Mouse (Mus musculus) intestine, embryonic 14.5 days (tissue): Measurements from ENCODE around the gene Nxph1. TPM values are rescaled to one million over a fixed set of nuclear protein-coding genes. Genes with fewer than 3 reads are reported as not detected.

Experiments
- ATAC-seq: fragments of 200-750 bp; cut with Nextera tagmentation; replicated peaks from 2 replicates; pipeline ENCODE4 v1.8.0; 2017; ENCODE audit warnings: low read depth, moderate number of reproducible peaks, moderate TSS enrichment, moderate library complexity; ENCODE audit not compliant: low FRiP score, low TSS enrichment
- DNase-seq: peaks from one replicate; pipeline ENCODE4 v3.0.0-alpha.2; 2018; ENCODE audit warnings: low spot score
- H3K27ac ChIP-seq: fragments of 300-500 bp; sonication (generic); 2 replicates; pipeline ENCODE4 v1.5.1; 2014; ENCODE audit warnings: low read depth, mild to moderate bottlenecking, control low read depth
- H3K27me3 ChIP-seq: fragments of 300-500 bp; sonication (generic); replicated peaks from 2 replicates; pipeline ENCODE4 v1.6.1; 2014; ENCODE audit warnings: low read length, control low read depth; ENCODE audit not compliant: control insufficient read depth, insufficient read depth
- H3K36me3 ChIP-seq: fragments of 300-500 bp; sonication (generic); 2 replicates; pipeline ENCODE4 v1.6.1; 2014; ENCODE audit warnings: low read length, control low read depth; ENCODE audit not compliant: control insufficient read depth, insufficient read depth
- H3K4me1 ChIP-seq: fragments of 300-500 bp; sonication (generic); replicated peaks from 2 replicates; pipeline ENCODE4 v1.6.1; 2014; ENCODE audit warnings: low read length, control low read depth, mixed read lengths; ENCODE audit not compliant: control insufficient read depth, insufficient read depth
- H3K4me2 ChIP-seq: fragments of 300-500 bp; sonication (generic); 2 replicates; pipeline ENCODE4 v1.6.1; 2014; ENCODE audit warnings: low read length
- H3K4me3 ChIP-seq: fragments of 300-500 bp; sonication (generic); 2 replicates; pipeline ENCODE4 v1.5.1; 2014; ENCODE audit warnings: low read depth, low read length, control low read depth, mixed read lengths
- H3K9ac ChIP-seq: fragments of 300-500 bp; sonication (generic); 2 replicates; pipeline ENCODE4 v1.6.1; 2014; ENCODE audit warnings: mild to moderate bottlenecking, low read length
- H3K9me3 ChIP-seq: fragments of 300-500 bp; sonication (generic); 2 replicates; pipeline ENCODE4 v1.6.1; 2016; ENCODE audit warnings: low read length, control low read depth; ENCODE audit not compliant: control insufficient read depth
- WGBS: fragments of 180-500 bp; shearing (Covaris S2); extraction: QIAGEN DNeasy Blood & Tissue Kit; methylation state at CpG from one replicate; pipeline ENCODE4 v1.1.7; 2014; 5-methylcytosine and 5-hydroxymethylcytosine counted together
- polyA plus RNA-seq: library from polyadenylated mRNA; unstranded; fragments of >200 nt; fragmentation: Nextera tagmentation; extraction: Ambion mirVana; gene quantifications from 2 replicates; pipeline ENCODE4 v1.2.1, GENCODE M21; 2014

Gene Nxph1
- polyA plus RNA-seq, 1 experiment from 2014 or later, result 0.08 TPM

DNA sequence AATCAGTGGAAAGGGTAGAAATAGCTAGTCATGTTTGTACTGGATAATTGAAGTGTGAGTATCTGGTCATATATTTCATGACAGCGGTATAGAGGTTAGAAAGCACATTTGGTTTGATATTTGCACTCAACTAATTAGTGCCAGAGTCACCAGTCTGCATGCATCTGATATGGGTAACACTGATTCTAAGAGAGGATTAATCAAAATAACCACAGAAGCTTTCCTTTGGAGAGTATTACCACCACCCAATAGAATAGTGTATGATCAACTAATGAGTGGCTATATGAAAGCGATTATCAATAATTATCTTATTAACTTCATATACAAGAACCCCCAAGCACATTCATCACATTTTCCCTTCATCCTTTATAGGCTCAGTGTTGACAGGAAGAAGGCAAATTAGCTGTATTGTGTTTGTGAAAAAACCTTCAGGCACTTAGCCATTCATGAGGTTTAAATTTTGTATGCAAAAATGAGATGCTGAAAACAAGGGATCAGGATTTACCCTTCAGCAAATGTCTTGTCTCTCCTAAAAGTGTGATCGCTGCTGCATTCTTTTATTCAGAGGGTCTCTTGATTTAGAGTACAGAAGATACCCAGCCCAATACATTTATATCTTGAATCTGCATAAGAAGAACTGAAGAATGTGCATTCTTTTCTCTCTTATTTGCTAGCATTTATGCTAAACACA is 185.5 kb downstream of the Nxph1 start:
- H3K36me3 ChIP-seq, result no peaks in the 10 kb centered on the region
- no peak overlapping the region for H3K9ac ChIP-seq
- ATAC-seq (no peak), DNase-seq (no peak)
- H3K27ac ChIP-seq, result no peak overlapping the region
- WGBS, result 70% methylated on average over 3 of the region's 3 CpGs
- no peak overlapping the region for H3K4me3 ChIP-seq
- H3K4me2 ChIP-seq, result no peak overlapping the region
- H3K4me1 ChIP-seq, result no peaks in the 10 kb centered on the region
- no peaks in the 10 kb centered on the region for H3K9me3 ChIP-seq
- H3K27me3 ChIP-seq, result no peaks in the 10 kb centered on the region

DNA sequence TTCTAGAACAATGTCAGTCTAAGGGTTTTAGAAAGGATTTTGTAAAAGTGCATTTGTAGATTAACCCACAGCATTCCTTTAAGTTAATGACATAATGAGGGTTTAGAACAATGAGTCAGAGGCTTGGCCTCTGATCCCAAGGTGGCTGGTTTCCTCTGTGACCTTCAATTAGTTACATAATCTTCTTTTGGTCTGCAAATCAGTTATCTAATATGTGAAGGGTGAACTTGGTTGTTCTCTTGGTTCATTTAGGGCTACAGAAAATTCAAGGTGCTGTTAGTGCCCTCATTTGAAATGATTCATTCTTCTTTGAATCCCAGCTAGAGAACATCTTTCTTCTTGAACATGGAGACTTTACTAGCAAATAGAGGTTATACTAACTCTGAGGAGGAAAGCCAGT is 199.7 kb downstream of the Nxph1 start:
- Histone ChIP-seq H3K9ac (no peak overlapping the region), H3K4me3 (no peak overlapping the region), H3K36me3 (no peaks in the 10 kb centered on the region), H3K9me3 (no peaks in the 10 kb centered on the region), H3K4me2 (no peak overlapping the region), H3K4me1 (no peaks in the 10 kb centered on the region), H3K27me3 (no peaks in the 10 kb centered on the region), H3K27ac (no peak overlapping the region)
- no peak for DNase-seq
- no peak for ATAC-seq

DNA sequence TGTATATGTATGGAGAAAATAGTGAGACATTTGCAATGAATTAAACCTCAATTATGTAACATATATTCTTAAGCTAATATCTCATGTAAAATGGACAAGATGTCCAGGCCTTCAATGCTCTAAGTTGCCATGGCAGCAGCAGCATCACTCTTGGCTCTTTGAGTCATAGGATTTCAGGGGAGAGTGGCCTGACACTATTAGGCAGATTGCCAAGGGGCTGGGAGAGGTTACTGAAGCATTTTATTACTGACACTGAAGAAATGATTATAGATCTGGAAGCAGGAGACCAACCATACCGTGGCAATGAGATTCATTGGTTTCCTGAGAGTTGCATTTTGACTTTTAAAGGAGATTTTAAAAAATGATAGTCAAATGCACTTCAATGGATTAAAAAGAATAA is 201.6 kb downstream of the Nxph1 start:
- DNase-seq (no peak), ATAC-seq (no peak)
- Histone ChIP-seq H3K9ac (no peak overlapping the region), H3K27ac (no peak overlapping the region), H3K4me2 (no peak overlapping the region), H3K4me3 (no peak overlapping the region), H3K4me1 (no peaks in the 10 kb centered on the region), H3K9me3 (no peaks in the 10 kb centered on the region), H3K36me3 (no peaks in the 10 kb centered on the region), H3K27me3 (no peaks in the 10 kb centered on the region)
- WGBS, result 54% methylated on average over 1 of the region's 1 CpGs

DNA sequence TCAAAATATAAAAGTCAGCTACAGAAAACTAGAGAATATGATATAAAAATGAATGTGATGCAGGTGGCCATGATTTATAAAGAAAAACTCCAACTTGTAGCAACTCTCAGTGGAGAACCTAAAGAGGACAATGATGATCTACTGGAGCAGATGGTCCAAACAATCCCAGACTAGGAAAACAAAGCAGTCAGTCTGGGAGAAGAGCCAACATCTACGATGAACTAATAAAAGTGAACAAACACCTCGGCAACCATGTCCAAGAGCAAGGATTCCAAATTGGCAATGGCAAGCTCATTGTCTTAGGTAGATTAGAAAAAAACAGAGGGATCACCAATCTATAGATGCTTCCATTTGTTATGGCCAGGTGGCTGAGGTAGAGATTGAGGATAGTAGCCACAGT is 211.0 kb downstream of the Nxph1 start:
- no peak for DNase-seq
- WGBS, result 87% methylated on average over 2 of the region's 2 CpGs
- no peak for ATAC-seq

DNA sequence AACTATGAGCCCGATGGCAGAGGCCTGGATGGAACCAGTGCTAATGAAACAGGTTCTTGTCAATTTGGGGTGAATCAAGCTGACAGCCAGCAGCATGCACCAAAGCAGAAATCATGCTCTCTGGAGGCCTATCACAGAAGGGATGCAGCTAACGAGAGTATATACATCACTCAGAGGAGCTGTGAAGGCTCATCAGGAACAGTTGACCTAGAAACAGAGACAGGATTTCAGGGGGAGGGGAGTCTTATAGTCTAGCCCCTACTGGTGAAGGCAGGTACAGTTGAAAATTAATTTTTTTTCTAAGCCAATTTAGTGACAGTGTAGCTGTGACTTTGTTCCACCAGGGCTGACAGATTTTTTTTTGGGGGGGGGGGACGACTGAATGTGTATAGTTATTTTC is 234.2 kb downstream of the Nxph1 start:
- H3K9me3 ChIP-seq, result no peaks in the 10 kb centered on the region
- no peak for DNase-seq
- 53% methylated on average over 3 of the region's 3 CpGs for WGBS
- ATAC-seq, result no peak
- H3K4me1 ChIP-seq, result no peaks in the 10 kb centered on the region
- no peaks in the 10 kb centered on the region for H3K36me3 ChIP-seq
- H3K27ac ChIP-seq, result no peak overlapping the region
- no peak overlapping the region for H3K4me2 ChIP-seq
- H3K9ac ChIP-seq, result no peak overlapping the region
- no peaks in the 10 kb centered on the region for H3K27me3 ChIP-seq
- H3K4me3 ChIP-seq, result no peak overlapping the region

More for the DNA sequence above, 211.0 kb downstream of the Nxph1 start:
- Histone ChIP-seq H3K36me3 (no peaks in the 10 kb centered on the region), H3K4me3 (no peak overlapping the region), H3K9me3 (no peaks in the 10 kb centered on the region), H3K9ac (no peak overlapping the region), H3K27me3 (no peaks in the 10 kb centered on the region), H3K4me1 (no peaks in the 10 kb centered on the region), H3K4me2 (no peak overlapping the region), H3K27ac (no peak overlapping the region)

DNA sequence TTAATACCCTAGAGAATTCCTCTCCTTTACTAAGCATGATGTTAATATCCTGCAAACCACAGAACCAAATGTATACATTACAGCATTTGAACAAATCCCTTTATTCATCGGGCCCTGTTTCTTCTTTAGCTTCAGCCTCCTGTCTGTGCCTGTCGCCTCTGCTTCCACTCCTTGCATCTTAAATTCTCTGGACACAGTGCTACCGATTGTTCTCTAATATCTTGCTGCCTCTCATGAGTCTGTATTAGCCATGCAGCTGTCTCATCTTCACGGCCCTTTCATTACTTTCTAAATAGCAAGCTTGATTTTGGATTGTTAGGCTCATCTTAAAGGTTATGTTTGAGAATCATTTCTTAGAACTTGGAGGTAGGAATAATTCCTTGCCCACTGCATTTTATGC is 262.5 kb downstream of the Nxph1 start:
- Histone ChIP-seq H3K4me1 (no peaks in the 10 kb centered on the region), H3K27me3 (no peaks in the 10 kb centered on the region), H3K9ac (no peak overlapping the region), H3K4me3 (no peak overlapping the region), H3K4me2 (no peak overlapping the region), H3K9me3 (no peaks in the 10 kb centered on the region), H3K27ac (no peak overlapping the region), H3K36me3 (no peaks in the 10 kb centered on the region)
- ATAC-seq (no peak), DNase-seq (no peak)
- 70% methylated on average over 4 of the region's 4 CpGs for WGBS

DNA sequence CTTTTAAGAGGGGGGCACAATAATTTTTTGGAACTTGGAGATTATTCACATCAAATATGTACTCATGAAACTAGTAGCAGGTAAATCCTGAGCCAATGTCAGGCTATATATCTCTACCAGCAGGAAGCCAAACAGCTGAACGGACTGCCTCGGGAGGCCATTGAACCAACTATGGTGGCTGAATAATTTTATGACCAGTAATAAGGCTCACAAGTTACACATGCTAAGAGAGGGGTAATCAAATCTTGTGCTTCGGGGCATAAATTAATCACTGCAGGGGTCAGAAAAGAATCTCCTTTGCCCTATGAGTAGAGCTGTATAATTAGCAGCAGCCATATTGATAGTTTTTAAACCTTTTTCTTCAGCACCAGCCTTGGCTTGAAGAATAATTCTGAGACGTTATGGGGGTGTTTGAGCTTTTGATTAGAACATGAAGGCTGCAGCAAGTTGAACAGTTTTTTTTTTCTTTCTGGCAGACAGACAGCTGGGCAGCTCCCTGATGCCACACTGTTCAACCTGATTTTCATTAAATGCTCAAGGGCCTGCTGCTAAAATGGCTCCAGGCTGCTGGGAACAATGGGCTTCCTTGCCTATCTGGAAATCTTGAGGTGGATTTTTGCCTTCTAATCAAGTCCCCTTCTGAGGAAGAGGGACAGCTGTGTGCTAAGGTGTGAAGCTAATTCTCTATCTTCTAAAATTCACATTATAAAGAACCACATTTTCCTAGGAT is 272.7 kb downstream of the Nxph1 start:
- 68% methylated on average over 4 of the region's 4 CpGs for WGBS
- Histone ChIP-seq H3K27me3 (no peaks in the 10 kb centered on the region), H3K9ac (no peak overlapping the region), H3K4me2 (no peak overlapping the region), H3K4me1 (no peaks in the 10 kb centered on the region), H3K27ac (no peak overlapping the region), H3K36me3 (no peaks in the 10 kb centered on the region), H3K9me3 (no peaks in the 10 kb centered on the region), H3K4me3 (no peak overlapping the region)
- DNase-seq (no peak), ATAC-seq (no peak)

DNA sequence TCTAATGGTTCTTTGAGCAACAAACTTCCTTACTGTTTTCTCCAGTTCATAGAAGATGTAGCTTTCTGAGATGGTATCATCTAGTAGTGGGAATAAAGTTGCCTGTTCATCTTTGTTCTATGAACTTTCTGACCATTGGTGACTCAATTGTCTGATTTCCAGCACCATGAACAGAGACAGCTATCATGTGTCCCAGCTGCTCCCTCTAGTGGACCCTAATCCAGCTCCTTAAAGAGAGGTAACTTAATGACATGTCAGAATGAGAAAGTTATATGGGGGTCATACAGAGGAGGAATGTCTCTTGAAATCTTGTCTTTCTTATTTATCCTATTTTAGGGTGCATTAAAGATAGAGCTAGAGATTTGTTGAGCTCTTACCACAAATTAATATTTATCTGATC is 286.6 kb downstream of the Nxph1 start:
- H3K9ac ChIP-seq, result no peak overlapping the region
- ATAC-seq, result no peak
- no peak overlapping the region for H3K4me2 ChIP-seq
- H3K9me3 ChIP-seq, result no peaks in the 10 kb centered on the region
- H3K27me3 ChIP-seq, result no peaks in the 10 kb centered on the region
- DNase-seq, result no peak
- no peak overlapping the region for H3K4me3 ChIP-seq
- no peak overlapping the region for H3K27ac ChIP-seq
- H3K4me1 ChIP-seq, result no peaks in the 10 kb centered on the region
- no peaks in the 10 kb centered on the region for H3K36me3 ChIP-seq

DNA sequence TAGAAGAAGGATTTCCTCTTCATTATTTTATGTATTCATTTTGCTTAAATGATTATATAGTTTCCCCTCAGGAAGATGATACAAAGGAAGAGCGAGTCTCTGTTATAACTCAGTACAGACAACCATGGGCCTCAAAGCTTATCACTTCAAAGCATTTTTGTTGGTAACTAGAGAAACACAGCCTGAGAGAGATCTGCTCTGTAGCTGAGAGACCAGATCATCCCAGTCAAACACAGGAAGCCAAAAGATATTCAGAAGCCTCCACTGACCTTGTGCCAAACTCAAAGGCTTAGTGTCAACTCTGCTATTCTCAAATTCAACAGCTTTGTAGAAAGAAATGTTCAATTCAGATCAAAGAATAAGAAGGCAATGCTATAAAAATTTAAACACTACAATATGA is 319.8 kb downstream of the Nxph1 start:
- no peaks in the 10 kb centered on the region for H3K9me3 ChIP-seq
- no peak overlapping the region for H3K9ac ChIP-seq
- 70% methylated on average over 1 of the region's 1 CpGs for WGBS
- no peaks in the 10 kb centered on the region for H3K27me3 ChIP-seq
- H3K4me3 ChIP-seq, result no peak overlapping the region
- no peak for ATAC-seq
- no peaks in the 10 kb centered on the region for H3K36me3 ChIP-seq
- DNase-seq, result no peak
- no peaks in the 10 kb centered on the region for H3K4me1 ChIP-seq
- H3K4me2 ChIP-seq, result no peak overlapping the region
- no peak overlapping the region for H3K27ac ChIP-seq
